Mouse (Mus musculus): ENCODE measurements at regions not wholly inside any gene's neighbourhood (a gene's known extent, or its start where the extent isn't known, plus 50 kb on each side); places are given as distances from the start of the nearest gene placed in this dataset.

GRCm38 (mm10) chr6:31123342-31123990 lies 164.6 kb upstream of the Klf14 start:
- intact Hi-C loops (cut with DNase I; ENCODE audit: low total_unique reads): loop anchor here (10.0 kb wide), 1 partner anchor 49 kb away; no protein-coding TSS in a partner anchor
- no peak for DNase-seq

GRCm38 (mm10) chr6:31124076-31124475 lies 165.2 kb upstream of the Klf14 start:
- DNase-seq: no peak
- intact Hi-C loops (cut with DNase I; ENCODE audit: low total_unique reads): loop anchor here (10.0 kb wide), 1 partner anchor 49 kb away; no protein-coding TSS in a partner anchor

- no peak for DNase-seq
- intact Hi-C loops (cut with DNase I; ENCODE audit: low total_unique reads): loop anchor here (10.0 kb wide), 1 partner anchor 50 kb away; no protein-coding TSS in a partner anchor
These were observed 166.0 kb upstream of the Klf14 start for GRCm38 (mm10) chr6:31124872-31125271.

GRCm38 (mm10) chr6:31125328-31126118 lies 166.6 kb upstream of the Klf14 start:
- intact Hi-C loops (cut with DNase I; ENCODE audit: low total_unique reads): loop anchor here (10.0 kb wide), 1 partner anchor 51 kb away; no protein-coding TSS in a partner anchor

GRCm38 (mm10) chr6:31126131-31126871 lies 167.4 kb upstream of the Klf14 start:
- DNase-seq: no peak
- intact Hi-C loops (cut with DNase I; ENCODE audit: low total_unique reads): loop anchor here (10.0 kb wide), 1 partner anchor 52 kb away; no protein-coding TSS in a partner anchor

More at GRCm38 (mm10) chr6:31125328-31126118, 166.6 kb upstream of the Klf14 start:
- DNase-seq: peak; percentile 37

GRCm38 (mm10) chr6:31129170-31129569 lies 170.3 kb upstream of the Klf14 start:
- intact Hi-C loops (cut with DNase I; ENCODE audit: low total_unique reads): loop anchor here (10.0 kb wide), 1 partner anchor 54 kb away; no protein-coding TSS in a partner anchor

GRCm38 (mm10) chr6:31129987-31130386 lies 171.1 kb upstream of the Klf14 start:
- intact Hi-C loops (cut with DNase I; ENCODE audit: low total_unique reads): loop anchor here (10.0 kb wide), 1 partner anchor 55 kb away; no protein-coding TSS in a partner anchor
- DNase-seq: no peak

More at GRCm38 (mm10) chr6:31129170-31129569, 170.3 kb upstream of the Klf14 start:
- DNase-seq: no peak

GRCm38 (mm10) chr6:31130522-31130921 lies 171.6 kb upstream of the Klf14 start:
- DNase-seq: no peak
- intact Hi-C loops (cut with DNase I; ENCODE audit: low total_unique reads): no loop called here

- no peak for DNase-seq
- intact Hi-C loops (cut with DNase I; ENCODE audit: low total_unique reads): no loop called here
These were observed 172.8 kb upstream of the Klf14 start for GRCm38 (mm10) chr6:31131716-31132115.

- intact Hi-C loops (cut with DNase I; ENCODE audit: low total_unique reads): no loop called here
- DNase-seq: no peak
These were observed 173.7 kb upstream of the Klf14 start for GRCm38 (mm10) chr6:31132396-31133190.

GRCm38 (mm10) chr6:31133896-31134735 lies 175.2 kb upstream of the Klf14 start:
- intact Hi-C loops (cut with DNase I; ENCODE audit: low total_unique reads): no loop called here
- DNase-seq: no peak

- DNase-seq: no peak
- intact Hi-C loops (cut with DNase I; ENCODE audit: low total_unique reads): no loop called here
These were observed 175.8 kb upstream of the Klf14 start for GRCm38 (mm10) chr6:31134736-31135077.

- intact Hi-C loops (cut with DNase I; ENCODE audit: low total_unique reads): no loop called here
- DNase-seq: no peak
These were observed 176.7 kb upstream of the Klf14 start for GRCm38 (mm10) chr6:31135580-31135979.

GRCm38 (mm10) chr6:31136895-31137294 lies 178.0 kb upstream of the Klf14 start:
- intact Hi-C loops (cut with DNase I; ENCODE audit: low total_unique reads): no loop called here
- DNase-seq: no peak

- no peak for DNase-seq
- intact Hi-C loops (cut with DNase I; ENCODE audit: low total_unique reads): no loop called here
These were observed 178.5 kb upstream of the Klf14 start for GRCm38 (mm10) chr6:31137351-31137750.

- no peak for DNase-seq
- intact Hi-C loops (cut with DNase I; ENCODE audit: low total_unique reads): no loop called here
These were observed 181.1 kb upstream of the Klf14 start for GRCm38 (mm10) chr6:31140000-31140399.

- DNase-seq: no peak
- intact Hi-C loops (cut with DNase I; ENCODE audit: low total_unique reads): no loop called here
These were observed 181.7 kb upstream of the Klf14 start for GRCm38 (mm10) chr6:31140593-31140992.

GRCm38 (mm10) chr6:31141486-31141885 lies 182.6 kb upstream of the Klf14 start:
- intact Hi-C loops (cut with DNase I; ENCODE audit: low total_unique reads): no loop called here
- no peak for DNase-seq
